Mouse (Mus musculus) R1 (cell line): ENCODE data around the gene Tmem45b.
A peak's percentile ranks its signal among the peaks of the same experiment; 100 is the strongest.
"Not testable (repeated sequence)": the region's sequence is repeated elsewhere in the genome, so short reads cannot be mapped to it uniquely, and the experiment has no call there.

Experiments used
- DNase-seq: peaks from one replicate; pipeline ENCODE4 v3.0.0-alpha.2; 2018; ENCODE audit warnings: low read depth, low spot score

Gene Tmem45b

GRCm38 (mm10) chr9:31463692-31464474 lies at the start of gene Tmem45b:
Gene Tmem45b, minus strand, starts transcription at chr9:31464462.
- DNase-seq: no peak

GRCm38 (mm10) chr9:31508189-31508588 lies 43.9 kb upstream of the Tmem45b start:
- DNase-seq: no peak

GRCm38 (mm10) chr9:31501221-31501620 lies 37.0 kb upstream of the Tmem45b start:
- DNase-seq: not testable (repeated sequence)

- DNase-seq: no peak
These were observed 1.1 kb downstream of the Tmem45b start for GRCm38 (mm10) chr9:31463190-31463589.

- DNase-seq: no peak
These were observed 9.9 kb downstream of the Tmem45b start for GRCm38 (mm10) chr9:31454356-31454755.

- no peak for DNase-seq
These were observed 12.1 kb downstream of the Tmem45b start for GRCm38 (mm10) chr9:31452166-31452565.

- peak; percentile 61 for DNase-seq
These were observed 15.0 kb downstream of the Tmem45b start for GRCm38 (mm10) chr9:31449145-31449772.

- DNase-seq: no peak
These were observed 20.0 kb downstream of the Tmem45b start for GRCm38 (mm10) chr9:31444236-31444635.

GRCm38 (mm10) chr9:31441487-31441886 lies 22.8 kb downstream of the Tmem45b start:
- no peak for DNase-seq

- peak; percentile 85 for DNase-seq
These were observed 23.9 kb downstream of the Tmem45b start for GRCm38 (mm10) chr9:31440366-31440765.

GRCm38 (mm10) chr9:31439341-31439740 lies 24.9 kb downstream of the Tmem45b start:
- DNase-seq: peak; percentile 92

- peak; percentile 94 for DNase-seq
These were observed 25.4 kb downstream of the Tmem45b start for GRCm38 (mm10) chr9:31438834-31439233.

- peak; percentile 66 for DNase-seq
These were observed 26.4 kb downstream of the Tmem45b start for GRCm38 (mm10) chr9:31437861-31438260.

GRCm38 (mm10) chr9:31435415-31435814 lies 28.8 kb downstream of the Tmem45b start:
- DNase-seq: peak; percentile 62

- no peak for DNase-seq
These were observed 30.8 kb downstream of the Tmem45b start for GRCm38 (mm10) chr9:31433431-31433830.

GRCm38 (mm10) chr9:31432336-31432975 lies 31.8 kb downstream of the Tmem45b start:
- peak; percentile 41 for DNase-seq

GRCm38 (mm10) chr9:31431751-31432150 lies 32.5 kb downstream of the Tmem45b start:
- DNase-seq: peak; percentile 88

- no peak for DNase-seq
These were observed 34.3 kb downstream of the Tmem45b start for GRCm38 (mm10) chr9:31430011-31430410.

GRCm38 (mm10) chr9:31428971-31429370 lies 35.3 kb downstream of the Tmem45b start:
- no peak for DNase-seq

- DNase-seq: no peak
These were observed 42.1 kb downstream of the Tmem45b start for GRCm38 (mm10) chr9:31422143-31422542.

- no peak for DNase-seq
These were observed 45.4 kb downstream of the Tmem45b start for GRCm38 (mm10) chr9:31418821-31419220.

- DNase-seq: no peak
These were observed 52.1 kb downstream of the Tmem45b start for GRCm38 (mm10) chr9:31412165-31412564.
